Mouse (Mus musculus) gonadal fat pad, adult 2 months (tissue): ENCODE results near the gene Ube2j1. TPM values are rescaled to one million over a fixed set of nuclear protein-coding genes. Genes with fewer than 3 reads are reported as not detected.

Experiments
- DNase-seq: peaks from one replicate; pipeline ENCODE4 v3.0.0-alpha.2; 2012; ENCODE audit warnings: low read depth
- polyA plus RNA-seq: library from polyadenylated mRNA; depleted of rRNA; stranded (reverse); fragments of >200 nt; gene quantifications from 2 replicates; pipeline ENCODE4 v1.2.3, GENCODE M21; 2012; rRNA removed

Gene Ube2j1
- polyA plus RNA-seq, 1 experiment, result 31.6 TPM

DNA sequence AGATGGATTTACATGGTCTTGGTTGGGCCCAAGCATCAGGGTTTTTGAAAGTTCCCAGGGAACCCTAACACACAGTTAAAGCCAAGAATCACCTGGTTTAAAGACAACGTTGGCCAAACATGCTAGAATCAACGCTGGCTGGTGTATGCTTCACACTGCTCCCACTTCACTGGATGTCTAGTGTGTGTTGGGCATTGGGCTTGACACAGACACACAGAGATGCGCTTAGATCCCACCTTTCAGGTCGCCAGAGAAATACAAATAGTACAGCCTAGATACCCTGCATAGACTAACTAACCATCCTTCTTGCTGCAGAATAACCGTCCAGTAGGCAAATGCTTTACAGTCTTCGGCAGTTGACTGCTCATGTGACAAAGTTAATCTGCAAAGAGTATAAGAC is 39.1 kb downstream of the Ube2j1 start:
- DNase-seq, result no peak

DNA sequence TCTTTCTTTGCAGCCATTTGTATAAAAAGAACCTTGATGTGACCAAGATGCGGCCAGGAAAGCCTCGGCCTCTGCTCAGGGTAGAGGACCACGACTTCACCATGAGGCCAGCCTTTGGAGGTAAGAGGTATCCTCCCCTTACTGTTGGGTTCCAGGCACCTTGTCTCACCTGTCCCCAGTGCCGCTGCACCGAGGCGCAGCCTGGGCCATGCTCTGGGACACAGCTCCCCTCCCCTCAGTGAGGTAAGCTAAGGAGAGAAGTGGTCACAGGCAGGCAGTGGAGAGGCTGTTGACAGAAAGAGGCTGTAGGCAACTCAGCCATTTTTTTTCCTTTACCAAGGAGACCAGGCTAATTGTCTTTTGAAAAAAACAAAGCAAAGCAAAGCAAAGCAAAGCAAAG is 40.1 kb downstream of the Ube2j1 start:
- no peak for DNase-seq

DNA sequence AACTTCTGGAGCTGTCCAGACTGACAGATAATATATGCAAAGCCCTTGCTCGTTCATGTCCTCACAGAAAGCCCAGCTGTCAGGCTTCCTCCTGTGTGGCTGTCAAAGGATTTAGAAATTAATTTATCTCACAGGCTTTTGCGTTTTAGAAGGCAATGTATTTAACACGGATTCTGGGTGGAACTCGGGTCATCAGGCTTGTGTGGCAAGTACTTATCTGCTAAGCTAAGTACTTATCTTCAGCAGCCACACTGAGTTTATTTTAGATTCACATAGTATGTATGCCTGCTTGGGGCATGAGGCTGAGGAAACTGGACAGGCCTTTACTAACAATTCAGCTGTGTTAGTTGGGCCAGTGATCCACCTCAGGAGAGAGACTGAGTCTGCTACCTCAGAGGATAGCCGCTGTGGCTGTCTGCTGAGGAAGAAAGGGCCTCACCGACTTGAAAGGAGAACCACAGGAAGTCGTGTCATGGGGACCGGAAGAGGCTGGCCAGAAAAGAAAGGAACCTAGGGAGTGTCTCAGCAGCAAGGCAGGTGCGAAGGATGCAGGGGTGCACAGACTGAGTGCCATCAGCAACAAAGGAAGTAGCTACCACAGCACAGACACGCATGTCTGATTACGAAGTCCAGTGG is 41.4 kb downstream of the Ube2j1 start:
- DNase-seq, result no peak

DNA sequence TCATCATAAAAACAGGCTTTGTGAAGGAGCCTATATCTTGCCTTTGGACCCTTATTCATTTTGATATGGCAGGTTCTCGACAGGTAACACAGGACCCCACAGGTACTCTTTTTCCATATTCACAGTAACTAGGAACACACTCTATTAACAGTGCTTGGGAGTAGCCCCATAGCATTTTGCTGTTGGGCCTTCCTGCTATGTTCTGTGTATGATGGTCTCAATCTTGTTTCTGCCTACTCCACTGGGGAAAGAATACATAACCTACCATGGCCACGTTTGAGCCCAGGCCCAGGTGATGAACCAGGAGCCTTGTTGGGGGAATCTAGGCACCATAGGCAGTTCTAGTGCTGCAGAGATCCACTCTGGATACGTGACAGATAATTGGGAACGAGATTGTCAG is 43.2 kb downstream of the Ube2j1 start:
- no peak for DNase-seq

DNA sequence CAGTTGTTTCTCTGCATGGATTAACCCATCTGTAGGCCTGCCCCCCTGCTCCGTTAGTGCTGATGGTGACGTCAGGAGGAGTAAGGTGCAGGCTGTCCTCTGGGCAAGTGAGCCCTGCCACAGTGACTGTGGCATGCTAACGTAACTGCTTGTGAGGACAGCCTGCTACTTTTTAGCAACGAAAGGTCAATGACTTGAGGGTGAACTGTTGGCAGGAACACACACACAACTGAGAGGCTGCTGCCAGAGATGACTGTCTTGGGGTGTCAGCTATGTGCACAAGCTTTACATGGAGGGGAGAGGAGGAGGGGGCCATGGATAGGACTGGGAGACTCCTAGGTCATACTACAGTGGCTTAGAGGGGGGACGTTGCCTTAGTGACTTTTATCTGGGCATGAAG is 43.6 kb downstream of the Ube2j1 start:
- no peak for DNase-seq

DNA sequence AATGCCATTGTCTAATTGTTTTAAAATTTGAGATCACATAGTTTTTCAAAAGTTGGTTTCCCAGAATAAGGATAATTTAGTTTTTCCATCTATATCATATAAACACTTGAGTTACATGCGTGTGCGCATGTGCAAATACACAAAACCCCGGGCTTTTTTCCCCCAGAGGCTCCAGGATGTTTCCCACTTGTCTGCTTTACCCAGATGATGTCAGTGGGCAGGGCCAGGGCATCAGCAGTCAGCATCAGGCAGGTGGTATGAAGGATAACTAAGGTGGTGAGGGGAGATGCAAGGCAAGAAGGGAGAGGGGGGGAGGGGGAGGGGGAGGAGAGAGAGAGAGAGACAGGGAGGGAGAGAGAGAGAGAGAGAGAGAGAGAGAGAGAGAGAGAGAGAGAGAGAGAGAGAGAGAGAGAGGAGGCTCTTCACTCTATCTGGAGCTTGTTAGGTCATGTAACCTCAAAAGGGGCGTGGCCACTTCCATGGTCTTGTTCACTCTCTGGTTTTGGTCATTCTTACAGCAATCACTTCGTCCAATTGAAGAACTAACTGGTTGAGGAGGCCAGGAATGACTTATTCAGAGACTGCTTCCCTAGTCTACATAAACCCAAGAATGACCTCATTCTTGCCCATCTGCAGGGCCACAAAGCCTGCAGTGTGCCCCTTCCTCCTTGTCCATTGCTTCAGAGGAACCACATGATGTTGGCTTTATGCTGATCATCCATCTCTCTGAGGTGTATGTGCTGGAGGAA is 44.7 kb downstream of the Ube2j1 start:
- no peak for DNase-seq

DNA sequence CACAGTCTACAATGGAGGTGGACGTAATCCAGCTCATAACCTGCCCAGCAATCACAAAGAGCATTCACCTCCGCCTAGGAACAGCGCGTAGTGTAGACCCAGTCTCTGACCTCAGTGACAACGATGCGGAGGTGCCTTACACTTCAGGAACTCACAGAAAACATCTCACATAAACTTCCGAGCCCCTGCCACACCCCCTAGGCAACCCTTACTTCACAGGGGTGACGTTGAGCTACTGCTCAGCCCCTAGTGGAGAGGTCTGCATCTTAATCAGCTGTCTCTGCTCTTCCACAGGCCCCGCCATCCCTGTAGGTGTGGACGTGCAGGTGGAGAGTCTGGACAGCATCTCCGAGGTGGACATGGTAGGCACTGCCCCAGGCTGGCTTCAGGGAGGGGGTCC is 45.9 kb downstream of the Ube2j1 start:
- DNase-seq, result no peak

DNA sequence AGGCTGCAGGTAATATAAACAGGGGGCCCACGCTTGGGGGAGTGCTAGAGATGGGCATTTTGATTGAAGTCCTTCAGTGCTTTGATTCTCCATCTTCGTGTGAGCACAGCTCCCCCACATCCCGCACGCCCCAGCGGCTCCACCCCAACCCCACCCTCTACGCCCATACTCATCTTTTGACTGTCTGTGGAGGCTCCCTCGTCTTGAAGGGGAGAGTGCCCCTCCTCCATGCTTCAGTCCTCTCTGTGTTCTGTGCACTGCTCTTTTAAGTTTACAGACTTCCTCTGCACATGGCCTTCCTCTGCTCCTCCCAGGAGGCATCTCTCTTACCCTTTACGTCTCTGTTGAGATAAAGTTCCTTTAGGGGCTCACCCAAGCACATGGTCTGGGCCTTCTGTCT is 46.5 kb downstream of the Ube2j1 start:
- no peak for DNase-seq

DNA sequence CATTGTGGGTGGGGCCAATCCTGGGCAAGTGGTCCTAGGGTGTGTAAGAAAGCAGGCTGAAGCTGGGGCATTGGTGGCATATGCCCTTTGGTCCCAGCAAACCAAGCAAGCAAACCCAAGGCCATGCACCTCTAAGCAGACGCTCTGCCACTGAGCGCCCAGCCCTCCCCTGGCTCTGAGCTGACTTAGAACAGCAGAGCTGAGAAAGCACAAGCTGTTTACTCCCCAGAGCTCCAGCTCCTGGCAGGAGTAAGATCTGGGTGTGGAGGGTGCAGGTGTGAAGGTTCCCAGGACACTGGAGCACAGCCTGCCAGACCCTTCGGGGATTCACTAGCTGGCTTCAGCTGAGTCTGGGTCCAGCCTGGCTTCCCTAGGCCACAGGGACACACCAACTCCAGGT is 47.3 kb downstream of the Ube2j1 start:
- DNase-seq, result no peak

DNA sequence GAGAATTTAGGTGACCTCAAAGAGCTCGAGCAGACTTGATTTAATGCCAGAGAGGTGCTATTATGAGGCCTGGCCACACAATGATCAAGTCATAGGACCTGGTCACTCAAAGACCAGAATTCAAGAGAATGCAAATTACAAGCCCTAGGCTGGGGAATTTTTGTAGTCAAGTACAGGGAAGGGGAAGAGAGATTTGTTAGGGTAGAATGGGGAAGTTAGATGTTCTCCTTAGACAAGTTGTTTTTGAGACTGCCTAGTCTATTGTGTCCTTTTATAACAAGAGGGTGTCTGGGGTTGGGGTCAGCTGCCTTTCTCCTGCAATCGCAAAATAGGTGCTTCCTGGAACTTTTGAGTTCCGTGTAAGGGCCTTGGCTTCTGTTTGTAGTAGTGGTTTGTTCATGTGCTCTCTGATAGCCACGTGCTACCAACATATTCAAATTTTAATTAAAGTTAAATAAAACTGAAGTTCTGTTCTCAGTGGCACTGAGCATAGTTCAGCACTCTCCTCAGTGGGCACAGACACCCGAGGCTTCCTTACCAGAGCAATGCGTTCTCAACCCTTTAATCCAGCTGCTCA is 68.0 kb downstream of the Ube2j1 start:
- no peak for DNase-seq

Other genes starting within 250 kb of the Ube2j1 start
- gene Lyrm2, start 231.2 kb upstream of the Ube2j1 start, polyA plus RNA-seq, result 15.0 and 23.7 TPM in 2 replicates
- gene Ankrd6, start 80.6 kb upstream of the Ube2j1 start, polyA plus RNA-seq, result 0.76 and 1.7 TPM in 2 replicates
- 2.0 and 3.1 TPM in 2 replicates for gene Rragd, start 48.4 kb upstream of the Ube2j1 start, polyA plus RNA-seq
- 0.98 and 3.7 TPM in 2 replicates for gene Gabrr2, start 31.6 kb downstream of the Ube2j1 start, polyA plus RNA-seq
- gene Gabrr1, start 101.1 kb downstream of the Ube2j1 start, polyA plus RNA-seq, result 5.0 and 6.0 TPM in 2 replicates
- 9.8 and 16.6 TPM in 2 replicates for gene Pm20d2, start 158.3 kb downstream of the Ube2j1 start, polyA plus RNA-seq
- 0.51 and 0.55 TPM in 2 replicates for gene Srsf12, start 177.6 kb downstream of the Ube2j1 start, polyA plus RNA-seq